Mouse (Mus musculus) cerebellum, postnatal 25 days (tissue): ENCODE measurements around the gene Rad50.
A peak's percentile ranks its signal among the peaks of the same experiment; 100 is the strongest.

Experiments used
- DNase-seq, 2 experiments: peaks; one replicate each; pipeline ENCODE4 v3.0.0; 2021; ENCODE audit warnings: mixed read lengths in 2 of 2

Gene Rad50

DNA sequence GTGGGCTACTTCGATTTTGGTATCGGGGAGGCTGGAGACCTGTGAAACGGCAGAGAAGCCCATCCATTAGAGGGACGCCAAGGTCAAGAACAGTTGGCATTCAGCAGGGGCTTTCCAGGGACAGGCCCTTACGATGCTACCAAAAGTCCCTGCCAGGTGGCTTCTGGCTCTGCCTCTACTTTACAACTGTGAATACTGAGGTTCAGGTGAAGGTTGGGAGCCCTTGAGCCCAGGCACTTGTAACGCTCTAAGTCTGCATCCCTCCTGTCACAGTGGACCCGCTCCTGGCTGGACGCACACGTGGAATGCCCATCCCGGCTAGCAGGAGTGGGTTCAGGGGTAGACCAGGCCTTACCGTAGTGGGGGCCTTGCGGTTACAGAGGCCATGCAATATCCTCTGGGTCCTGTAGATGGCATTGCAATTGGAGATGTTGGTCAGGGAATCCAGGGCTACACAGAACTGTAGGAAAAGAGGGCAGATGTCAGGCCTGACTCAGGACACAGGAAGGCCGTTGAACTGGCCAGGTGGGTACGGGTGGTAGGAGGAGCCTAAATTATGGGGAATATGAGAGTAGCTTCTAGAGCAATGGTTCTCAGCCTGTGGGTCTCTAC, 74.9 kb downstream of the Rad50 start:
- peak in 1 of 2 experiments; percentile 47 for DNase-seq

DNA sequence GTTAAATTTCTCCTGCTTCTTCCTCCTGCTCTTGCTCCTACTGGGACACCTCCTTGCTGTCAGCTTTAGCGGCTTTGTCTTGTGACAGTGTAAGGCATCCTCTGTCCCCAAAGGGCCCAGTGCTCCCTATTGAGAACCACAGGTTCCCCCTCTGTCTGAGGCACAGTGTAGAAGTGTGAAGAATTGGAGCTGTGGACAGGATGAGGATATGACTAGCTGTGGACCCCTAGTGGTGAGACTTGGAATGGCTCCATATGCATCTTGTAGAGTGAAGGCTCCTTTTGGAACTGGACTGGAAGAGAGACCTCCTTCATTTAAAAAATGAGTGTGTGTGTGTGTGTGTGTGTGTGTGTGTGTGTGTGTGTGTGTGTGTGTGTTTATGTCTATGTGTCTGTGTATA, 79.3 kb downstream of the Rad50 start:
- DNase-seq = peak; percentile 70 to 86

DNA sequence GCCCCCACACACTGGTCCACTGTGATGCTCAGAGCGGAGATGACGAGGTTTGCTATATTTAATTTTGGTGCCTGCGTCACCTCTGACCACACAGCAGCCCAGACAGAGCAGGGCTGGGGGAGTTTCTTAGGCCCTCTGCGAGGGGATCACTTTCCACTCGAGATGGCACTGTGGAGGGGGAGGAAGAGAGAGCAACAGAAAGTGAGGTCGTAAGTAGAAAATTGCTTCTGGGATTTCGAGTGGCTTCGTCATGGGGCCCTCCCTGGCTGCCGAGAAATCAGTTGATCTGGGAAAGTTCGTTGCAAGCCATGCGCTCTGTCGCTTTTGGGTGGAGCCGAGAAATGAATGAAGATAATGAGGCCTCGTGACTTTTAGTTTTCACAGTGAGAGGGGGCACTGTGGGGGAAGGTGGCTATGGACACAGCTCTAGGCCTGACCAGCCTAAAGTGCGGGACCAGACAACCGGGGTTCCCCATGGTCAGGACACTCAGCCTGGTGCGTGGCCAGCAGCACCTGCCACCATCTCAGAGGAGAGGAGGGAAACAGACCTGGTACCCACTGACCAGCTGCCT, 80.2 kb downstream of the Rad50 start:
- no peak for DNase-seq

DNA sequence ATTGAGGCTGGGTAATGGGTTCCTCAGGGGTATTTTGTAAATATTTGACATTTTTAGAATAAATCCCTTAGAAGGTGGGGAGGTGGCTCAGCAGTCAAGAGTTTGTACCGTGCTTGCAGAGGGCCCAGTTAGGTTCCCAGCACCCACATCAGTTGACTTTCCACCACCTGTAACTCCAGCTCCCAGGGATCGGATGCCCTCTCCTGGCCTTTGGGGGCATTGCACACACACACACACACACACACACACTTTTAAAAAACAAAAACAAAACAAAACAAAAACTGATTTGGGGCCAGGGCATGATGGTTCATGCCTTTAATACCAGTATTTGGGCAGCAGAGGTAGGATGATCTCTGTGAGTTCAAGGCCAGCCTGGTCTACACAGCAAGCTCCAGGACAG, 83.0 kb downstream of the Rad50 start:
- no peak for DNase-seq

DNA sequence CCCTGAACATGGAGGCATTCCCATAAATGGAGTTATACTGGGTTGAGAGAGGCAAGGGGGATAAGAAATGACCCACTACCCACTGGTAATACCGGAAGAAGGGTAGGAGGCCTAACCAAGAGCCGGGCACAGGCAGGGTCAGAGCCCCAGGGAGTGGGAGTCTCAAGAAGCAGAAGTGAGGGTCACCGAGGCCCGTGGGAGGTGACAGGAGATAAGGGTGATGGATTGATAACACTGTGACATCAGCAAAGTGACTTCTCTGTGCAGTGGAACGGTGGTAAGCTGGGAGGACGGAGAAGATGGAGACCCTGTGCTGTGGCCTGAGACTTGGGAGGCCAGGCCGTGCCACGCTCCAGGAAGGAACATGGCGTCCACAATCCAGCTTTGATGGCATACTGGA, 83.5 kb downstream of the Rad50 start:
- no peak for DNase-seq

DNA sequence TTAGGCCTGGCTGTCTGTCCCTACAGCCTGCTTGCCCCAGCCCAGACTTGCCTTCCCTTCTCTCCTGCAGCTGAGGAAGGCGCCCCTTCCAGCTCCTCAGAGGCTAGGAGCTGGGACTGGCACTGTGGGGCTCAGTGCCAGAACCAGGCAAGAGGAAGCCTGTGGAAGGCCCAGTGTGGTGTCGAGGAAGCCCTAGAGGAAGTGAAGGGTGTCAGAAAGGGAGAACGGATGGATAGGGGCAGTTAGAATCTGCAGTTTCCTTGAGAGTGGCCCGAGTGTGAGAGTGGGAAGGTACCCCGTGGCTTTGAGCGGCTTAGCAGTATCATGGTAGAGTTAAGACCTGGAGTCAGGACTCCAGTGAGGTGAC, 84.7 kb downstream of the Rad50 start:
- no peak for DNase-seq

DNA sequence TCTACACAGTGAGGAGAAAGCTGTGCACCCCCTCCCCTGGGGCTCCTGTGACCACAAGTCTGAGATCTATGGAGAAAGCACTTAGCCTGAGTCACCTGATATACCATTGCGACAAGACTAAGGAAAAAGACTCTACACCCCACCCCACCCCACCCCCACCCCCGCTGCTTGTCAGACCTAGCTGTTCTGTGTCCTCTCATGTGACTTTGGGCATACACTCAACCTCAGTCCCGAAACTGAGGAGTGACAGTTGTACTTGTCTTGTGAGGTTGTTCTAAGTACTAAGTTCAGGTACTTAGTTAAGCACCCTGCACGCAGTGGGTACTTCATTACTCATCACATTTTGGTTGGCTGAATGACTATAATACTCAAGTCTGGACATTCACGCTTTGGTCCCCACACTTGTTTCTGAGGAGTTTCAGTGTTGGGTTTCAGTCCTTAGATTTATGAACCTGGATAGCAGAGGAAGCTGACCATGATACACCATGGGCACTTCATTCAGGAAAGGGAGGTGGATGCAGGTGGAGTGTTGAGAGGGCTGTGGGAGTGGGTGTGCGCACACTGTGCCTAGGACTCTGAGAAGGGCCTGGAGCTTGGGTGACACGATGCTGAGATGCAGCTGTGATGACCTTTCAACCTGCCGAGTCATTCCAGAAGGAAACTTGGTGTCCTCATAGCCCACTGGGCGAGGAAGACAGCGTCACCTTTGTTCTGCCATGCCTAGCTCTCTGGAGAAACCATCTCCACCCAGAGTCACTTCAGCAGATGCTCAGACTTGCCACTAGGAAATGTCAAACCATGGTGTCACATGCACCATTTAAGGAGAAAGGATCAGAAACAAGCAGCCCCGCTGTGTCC, 85.3 kb downstream of the Rad50 start:
- DNase-seq = no peak

DNA sequence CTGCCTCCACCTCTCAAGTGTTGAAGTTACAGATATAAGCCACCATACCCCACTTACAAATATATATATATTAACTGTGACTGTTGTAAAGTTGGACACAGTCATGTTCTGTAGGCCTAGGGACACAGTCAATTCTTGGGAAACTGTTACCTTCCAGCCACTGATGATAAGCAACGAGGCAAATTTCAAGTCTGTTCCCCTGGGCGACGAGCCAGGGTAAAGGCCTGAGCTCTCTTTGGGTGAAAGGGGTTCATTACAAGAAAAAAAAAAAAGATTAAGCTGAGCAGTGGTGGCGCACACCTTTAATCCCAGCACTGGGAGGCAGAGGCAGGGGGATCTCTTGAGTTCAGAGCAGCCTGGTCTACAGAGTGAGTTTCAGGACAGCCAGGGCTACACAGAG, 87.0 kb downstream of the Rad50 start:
- DNase-seq = no peak

DNA sequence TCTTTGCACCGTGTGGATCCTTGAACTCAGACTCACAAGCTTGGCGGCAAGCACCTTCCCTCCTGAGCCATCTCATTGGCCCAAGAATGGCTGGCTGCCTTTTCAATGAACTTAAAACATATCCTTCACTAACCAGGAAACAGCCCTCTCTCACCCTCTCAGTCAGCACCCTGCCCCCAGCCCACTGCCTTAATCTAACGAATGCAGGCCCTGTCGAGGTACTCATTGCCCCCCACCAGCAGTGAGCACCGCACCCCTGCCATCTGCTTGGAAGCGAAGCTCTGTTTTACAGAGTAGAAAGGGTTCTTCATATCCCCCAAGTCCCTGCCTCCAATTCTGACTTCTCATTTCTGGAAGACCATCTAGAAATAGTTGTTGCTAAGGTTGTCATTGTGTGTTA, 87.7 kb downstream of the Rad50 start:
- DNase-seq = no peak

DNA sequence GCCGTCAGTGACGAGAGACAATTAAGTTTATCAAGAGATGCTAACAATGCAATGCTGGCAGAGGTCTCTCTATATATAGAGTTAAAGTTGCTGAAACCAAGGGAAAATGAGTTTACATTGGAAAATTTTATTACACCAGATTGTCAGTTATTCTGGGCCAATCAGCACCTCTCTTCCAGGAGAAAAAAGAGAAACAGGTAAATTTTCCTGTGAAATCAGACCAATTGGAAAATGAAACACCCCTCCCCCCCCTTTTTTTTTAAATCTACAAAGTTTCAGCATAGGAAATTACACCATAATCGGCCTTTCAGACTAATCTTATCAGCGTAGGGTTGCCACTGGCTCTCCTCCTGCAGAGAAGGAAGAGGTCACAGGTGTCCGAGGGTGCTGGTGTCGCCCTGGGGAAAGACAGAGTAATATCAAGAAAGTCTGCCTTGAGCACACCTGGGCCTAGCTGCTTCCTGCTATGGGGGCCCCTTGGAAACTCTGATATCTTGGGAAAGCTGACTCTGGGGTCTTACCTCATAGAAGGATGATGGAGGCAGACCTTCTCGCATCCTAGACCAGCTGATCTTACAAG, 88.4 kb downstream of the Rad50 start, which contains the start of gene Il4:
Il4 (minus strand) TSS at position 51 of the 580 bp plus-strand sequence.
- no peak for DNase-seq

DNA sequence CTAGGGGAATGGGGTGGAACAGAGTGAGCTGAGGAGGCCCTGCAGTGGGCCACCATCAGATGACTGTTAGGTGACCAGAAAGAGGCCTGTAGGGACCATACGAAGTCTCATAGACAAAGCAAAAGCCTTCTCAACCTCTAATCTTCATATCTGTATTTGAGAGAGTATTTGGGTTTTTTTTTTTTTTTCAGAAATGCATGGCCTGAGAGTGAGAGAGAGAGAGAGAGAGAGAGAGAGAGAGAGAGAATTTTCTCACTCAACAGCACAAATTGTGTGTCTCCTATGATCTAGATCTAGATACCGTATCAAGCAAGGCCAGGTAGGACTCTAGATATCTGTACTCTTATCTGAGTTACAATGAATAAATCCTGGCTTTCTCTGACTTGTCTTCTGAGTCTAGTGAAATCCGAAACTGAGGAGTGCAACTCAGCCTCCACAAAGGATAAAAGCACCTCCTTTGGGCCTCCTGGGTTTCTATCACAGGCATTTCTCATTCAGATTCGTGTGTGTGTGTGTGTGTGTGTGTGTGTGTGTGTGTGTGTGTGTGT, 89.5 kb downstream of the Rad50 start:
- DNase-seq = no peak

DNA sequence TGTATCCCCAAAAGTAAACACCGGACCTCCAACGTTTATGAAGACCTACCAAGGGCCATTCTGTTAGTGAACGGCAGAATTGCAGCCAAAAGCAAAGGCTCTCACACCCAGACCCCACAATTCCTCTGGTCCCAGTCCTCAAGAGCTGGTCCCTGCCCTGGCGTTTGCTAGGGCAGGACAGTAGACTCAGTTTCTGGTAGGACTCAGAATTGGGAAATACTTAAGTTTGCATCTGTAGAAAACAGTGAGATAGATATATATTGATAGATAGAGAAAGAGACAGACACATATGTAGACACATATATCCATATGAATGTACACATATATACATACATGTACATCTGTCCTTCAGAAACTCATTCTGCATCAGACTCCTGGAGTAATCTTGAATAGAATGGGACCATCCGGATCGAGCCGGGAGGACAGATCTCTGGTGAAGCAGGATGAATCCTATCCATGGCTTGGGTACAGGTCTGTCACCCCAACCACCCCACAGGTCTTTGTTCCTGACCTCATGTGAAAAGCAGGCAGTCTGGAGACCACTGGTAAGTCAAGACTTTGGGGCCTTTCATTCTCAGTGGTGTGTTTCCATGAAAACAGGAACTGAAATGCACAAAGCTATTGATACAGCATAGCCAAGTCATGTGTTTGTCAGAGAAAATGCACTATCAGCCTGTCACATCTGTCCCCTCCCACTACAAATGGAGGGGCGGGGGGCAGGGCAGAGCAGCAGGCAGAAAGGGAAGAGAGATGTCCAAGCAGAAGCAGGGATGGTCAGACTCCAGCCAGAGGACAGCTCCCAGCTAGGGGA, 90.2 kb downstream of the Rad50 start:
- DNase-seq = no peak

DNA sequence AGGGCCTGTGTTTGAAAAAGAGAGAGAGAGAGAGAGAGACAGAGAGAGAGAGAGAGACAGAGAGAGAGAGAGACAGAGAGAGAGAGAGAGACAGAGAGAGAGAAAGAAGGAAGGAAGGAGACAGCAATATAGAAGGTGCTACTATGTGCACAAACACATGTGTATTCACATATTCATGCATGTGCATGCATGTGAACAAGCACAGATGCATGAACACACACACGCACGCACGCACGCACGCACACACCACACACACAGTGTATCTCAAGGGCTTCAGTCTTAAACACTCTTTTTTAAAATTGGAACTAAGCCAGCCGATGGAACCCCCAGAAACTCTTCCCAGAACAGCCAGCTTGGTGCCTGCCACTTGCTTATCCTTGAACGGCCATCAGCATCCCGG, 91.5 kb downstream of the Rad50 start:
- no peak for DNase-seq

DNA sequence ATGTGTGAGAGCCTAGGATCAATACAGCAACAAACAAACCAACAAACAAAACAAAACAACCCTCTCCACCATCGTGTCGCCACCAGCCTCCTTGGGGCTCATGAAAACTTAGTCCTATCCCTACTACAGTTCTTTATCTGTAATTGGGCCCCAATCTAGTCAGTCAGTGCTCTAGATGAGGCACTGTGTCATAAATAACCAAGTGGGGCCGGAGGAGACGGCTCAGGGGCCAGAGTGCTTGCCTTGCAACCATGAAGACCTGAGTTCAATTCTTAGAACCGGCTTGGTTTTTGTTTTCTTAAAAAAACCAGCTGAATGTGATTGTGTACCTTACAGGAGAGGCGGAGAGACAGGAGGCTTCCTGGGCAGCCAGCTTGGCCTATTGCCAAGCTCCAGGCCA, 91.9 kb downstream of the Rad50 start:
- DNase-seq = no peak

DNA sequence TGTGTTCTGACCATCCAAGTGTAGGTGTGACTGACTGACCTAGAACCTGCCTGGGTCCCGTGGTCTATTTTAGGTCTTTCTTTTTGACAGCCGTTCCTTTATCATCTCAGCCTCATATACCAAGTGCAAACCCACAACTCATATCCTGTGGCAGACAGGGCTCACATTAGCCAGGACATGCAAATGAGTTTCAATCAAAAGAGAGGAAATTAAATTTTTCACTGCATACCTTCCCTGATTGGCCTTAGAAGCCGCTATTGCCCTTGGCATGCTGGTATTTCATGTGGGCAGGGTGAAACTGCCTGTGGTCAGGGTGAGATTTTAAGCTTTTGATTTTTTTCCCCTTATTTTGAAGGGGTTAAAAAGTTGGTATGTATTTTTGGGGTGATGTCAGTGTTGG, 97.4 kb downstream of the Rad50 start:
- DNase-seq = no peak

DNA sequence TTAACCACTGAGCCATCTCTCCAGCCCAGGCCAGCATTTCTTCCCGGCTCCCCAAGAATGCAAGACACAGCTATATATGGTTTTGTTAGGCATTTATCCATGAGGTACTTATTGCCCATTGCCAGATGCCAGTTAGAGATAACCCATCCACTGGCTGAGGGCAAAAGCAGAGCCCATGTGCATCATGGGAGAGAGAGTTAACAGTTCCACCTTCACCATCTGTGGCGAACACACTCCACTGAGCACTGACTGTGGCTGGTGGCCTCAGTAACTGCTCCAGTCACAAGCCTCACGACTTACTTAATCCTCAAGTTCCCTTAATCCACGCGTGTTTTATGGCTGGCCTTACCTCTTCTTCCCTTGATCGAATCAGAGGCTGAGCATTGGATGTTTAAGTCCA, 97.9 kb downstream of the Rad50 start:
- no peak for DNase-seq

DNA sequence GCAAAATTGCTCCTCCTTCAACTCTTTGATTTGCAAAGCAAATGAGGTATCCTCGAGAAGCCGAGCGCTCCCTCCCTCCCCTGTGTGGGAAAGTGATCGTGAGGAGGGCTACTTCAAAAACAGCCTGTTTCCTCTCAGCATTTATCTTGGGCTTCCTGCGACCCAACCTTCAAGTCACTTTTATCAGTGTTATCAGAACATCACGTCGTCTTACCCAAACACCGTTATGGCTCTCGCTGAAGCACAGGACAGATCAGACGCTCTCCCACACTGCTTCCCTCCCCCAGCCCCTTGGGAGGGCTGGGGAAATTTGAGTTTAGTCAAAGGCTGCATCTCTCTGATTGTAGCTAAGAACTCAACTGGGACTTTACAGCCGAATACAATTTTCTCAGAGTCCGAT, 101.5 kb downstream of the Rad50 start:
- no peak for DNase-seq

DNA sequence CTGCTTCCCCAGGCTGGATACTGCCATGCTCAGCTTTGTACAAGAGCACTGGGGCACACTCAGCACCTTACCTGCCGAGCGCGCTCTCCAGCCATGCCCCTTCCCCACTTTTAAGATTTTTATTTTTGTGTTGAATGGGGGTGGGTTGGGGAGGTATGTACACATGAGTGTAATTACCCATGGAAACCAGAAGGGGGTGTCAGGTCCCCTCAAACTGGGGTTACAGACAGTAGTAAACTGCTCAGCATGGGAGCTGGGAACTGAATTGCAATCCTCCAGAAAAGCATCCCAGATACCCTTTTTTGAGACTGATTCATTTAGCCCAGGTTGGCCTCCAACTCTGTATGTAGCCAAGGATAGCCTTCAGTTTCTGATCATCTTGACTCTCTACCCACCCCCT, 102.1 kb downstream of the Rad50 start:
- no peak for DNase-seq
